In the genomic region with DNA sequence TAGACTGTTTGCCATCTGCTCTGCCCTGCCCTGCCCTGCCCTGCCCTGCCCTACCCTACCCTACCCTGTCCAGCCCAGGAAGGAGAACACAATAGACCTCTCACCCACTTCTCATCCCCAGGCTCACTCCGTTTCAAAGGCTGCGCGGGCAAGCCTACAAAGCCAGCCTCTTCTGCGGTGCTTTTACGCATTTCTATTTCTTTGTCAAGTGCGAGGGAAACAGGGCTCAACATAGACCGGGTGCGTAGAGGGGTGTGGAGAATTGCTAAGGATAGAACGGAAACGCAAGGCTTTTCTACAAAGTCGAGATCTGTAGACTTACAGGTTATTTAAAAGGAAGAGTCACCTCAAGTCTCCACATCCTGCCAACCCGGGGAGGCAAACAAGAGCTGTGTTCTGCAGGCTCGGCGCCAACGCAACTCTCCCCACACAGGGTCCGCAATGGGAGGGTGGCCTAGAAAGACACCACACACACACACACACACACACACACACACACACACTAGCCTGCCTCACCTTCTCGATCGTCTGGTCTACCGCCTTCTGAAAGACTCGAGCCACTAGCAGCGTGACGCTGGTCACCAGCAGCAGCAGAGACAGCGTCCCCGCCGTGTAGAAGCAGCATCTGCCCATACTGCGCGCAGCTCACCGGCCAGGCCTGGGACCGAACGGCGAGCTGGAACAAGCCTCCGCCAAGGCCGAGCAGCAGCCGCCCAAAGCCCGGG, we compare ENCODE assay signal across 8 mouse cellular contexts. TPM values are rescaled to one million over a fixed set of nuclear protein-coding genes. Genes with fewer than 3 reads are reported as not detected.
DNase-seq lines count a peak whose midpoint lies in the region; ATAC-seq and TF ChIP-seq lines count a peak whose summit lies in the region.

No protein-coding gene starts in this region.

- H3K9me3 ChIP-seq in intestine, postnatal 0 days (ENCODE audit: control insufficient read depth): 0 out of 2 replicates have a peak, but pooled peaks cover 2% of the 10 kb centered on the region
- H3K9me3 ChIP-seq in neural tube, embryonic 13.5 days: no peaks in the 10 kb centered on the region

- H3K27ac ChIP-seq in testis, adult 2 months (ENCODE audit: control insufficient read depth, insufficient read depth, low read depth, low read length): peak overlapping the region; percentile 34
- H3K27ac ChIP-seq in intestine, postnatal 0 days (ENCODE audit: low read depth, low read length): peak overlapping the region; percentile 97
- H3K27ac ChIP-seq in neural tube, embryonic 13.5 days (replicated peaks): peak overlapping the region; percentile 99

- WGBS in intestine, postnatal 0 days: under 1% methylated on average over 35 of the region's 35 CpGs
- under 1% methylated on average over 35 of the region's 35 CpGs for WGBS in lung, adult 2 months
- under 1% methylated on average over 35 of the region's 35 CpGs for WGBS in neural tube, embryonic 13.5 days

- no peaks in the 10 kb centered on the region for H3K27me3 ChIP-seq in testis, adult 2 months (ENCODE audit: control insufficient read depth, insufficient read depth, low read length)
- H3K27me3 ChIP-seq in intestine, postnatal 0 days (replicated peaks; ENCODE audit: control insufficient read depth, insufficient read depth, low read length): no peaks in the 10 kb centered on the region
- H3K27me3 ChIP-seq in neural tube, embryonic 13.5 days: no peaks in the 10 kb centered on the region

- peak overlapping the region; percentile 73 for H3K4me2 ChIP-seq in intestine, postnatal 0 days (replicated peaks; ENCODE audit: low read depth)
- H3K4me2 ChIP-seq in neural tube, embryonic 13.5 days: peak overlapping the region; percentile 84

- ATAC-seq in common myeloid progenitor, adult 5-6 weeks (replicated peaks; ENCODE audit: low read depth, poor library complexity, severe bottlenecking): peak; percentile 3; the same call in 1 of the 2 replicates
- peak; percentile 72 for ATAC-seq in intestine, postnatal 0 days
- ATAC-seq in neural tube, embryonic 13.5 days (ENCODE audit: low read depth): peak; percentile 90

- no peak for DNase-seq in testis, postnatal 14 days (ENCODE audit: low spot score)
- peak; percentile 54 to 72 for DNase-seq in heart, adult 18-20 months
- peak; percentile 63 for DNase-seq in lung, adult 2 months
- DNase-seq in urinary bladder, postnatal 10 days (ENCODE audit: low spot score): no peak

- H3K4me3 ChIP-seq in testis, adult 2 months (ENCODE audit: control insufficient read depth, low read depth, low read length): peak overlapping the region; percentile 70
- peak overlapping the region; percentile 76 for H3K4me3 ChIP-seq in intestine, postnatal 0 days (ENCODE audit: low read depth, low read length)
- H3K4me3 ChIP-seq in lung, adult 2 months (replicated peaks; ENCODE audit: extremely low read depth, low read depth, low read length): peak overlapping the region; percentile 85
- peak overlapping the region; percentile 69 for H3K4me3 ChIP-seq in neural tube, embryonic 13.5 days

- H3K4me1 ChIP-seq in testis, adult 2 months (ENCODE audit: control insufficient read depth, insufficient read depth, low read length): no peaks in the 10 kb centered on the region; the same call in none of the 2 replicates
- no peaks in the 10 kb centered on the region; the same call in 1 of the 2 replicates for H3K4me1 ChIP-seq in intestine, postnatal 0 days (replicated peaks; ENCODE audit: control insufficient read depth, insufficient read depth, low read length)
- peaks cover 26% of the 10 kb centered on the region for H3K4me1 ChIP-seq in lung, adult 2 months (ENCODE audit: control insufficient read depth, insufficient read depth, low read length)
- H3K4me1 ChIP-seq in neural tube, embryonic 13.5 days (replicated peaks): peaks cover 48% of the 10 kb centered on the region

- no peak for TF ChIP-seq POLR2A in testis, adult 2 months (IDR thresholded peaks at IDR 0.05; ENCODE audit: control insufficient read depth, low read depth, low read length)
- peak; percentile 64; the same call in 1 of the 2 replicates for TF ChIP-seq POLR2A in lung, adult 2 months (IDR thresholded peaks at IDR 0.05; ENCODE audit: borderline replicate concordance, extremely low read depth, low read depth, low read length)

- H3K36me3 ChIP-seq in testis, adult 2 months (ENCODE audit: control insufficient read depth, insufficient read depth, low read length): no peaks in the 10 kb centered on the region
- no peaks in the 10 kb centered on the region for H3K36me3 ChIP-seq in intestine, postnatal 0 days (ENCODE audit: control insufficient read depth, insufficient read depth)
- no peaks in the 10 kb centered on the region for H3K36me3 ChIP-seq in neural tube, embryonic 13.5 days

- H3K9ac ChIP-seq in intestine, postnatal 0 days (ENCODE audit: low read depth, low read length): peak overlapping the region; percentile 88
- peak overlapping the region; percentile 98 for H3K9ac ChIP-seq in neural tube, embryonic 13.5 days

- TF ChIP-seq CTCF in testis, adult 2 months (IDR thresholded peaks at IDR 0.05; ENCODE audit: control insufficient read depth, insufficient read depth, insufficient replicate concordance, low read depth, low read length): no peak
- no peak for TF ChIP-seq CTCF in intestine, postnatal 0 days (IDR thresholded peaks at IDR 0.05; ENCODE audit: low read depth)
- TF ChIP-seq CTCF in lung, adult 2 months (IDR thresholded peaks at IDR 0.05; ENCODE audit: insufficient read depth, low read length): no peak

RNA-seq across cellular contexts. Expression of gene Scarb2, which starts 1.8 kb away (rescaled TPM):
- 3.6 and 4.3 TPM in 2 replicates for polyA plus RNA-seq in testis, adult 2 months (2012; rRNA removed)
- total RNA-seq in common myeloid progenitor, adult 5-6 weeks (2017): 42.8 and 46.9 TPM in 2 replicates
- total RNA-seq in heart, adult 18-20 months (2021): 10 to 100 TPM; 79.5 to 88.4 TPM
- polyA plus RNA-seq in intestine, postnatal 0 days (2015; fragmentation: Nextera tagmentation; extraction: Ambion mirVana): 18.0 and 19.7 TPM in 2 replicates
- 55.1 and 59.1 TPM in 2 replicates for polyA plus RNA-seq in lung, adult 2 months (2012; rRNA removed)
- polyA plus RNA-seq in neural tube, embryonic 13.5 days (2015; fragmentation: Nextera tagmentation; extraction: Ambion mirVana): 18.8 and 18.9 TPM in 2 replicates

RNA-seq across cellular contexts. Expression of gene Fam47e, which starts 50.0 kb away (rescaled TPM):
- not detected in 2 replicates for polyA plus RNA-seq in testis, adult 2 months (2012; rRNA removed)
- total RNA-seq in common myeloid progenitor, adult 5-6 weeks (2017): not detected in 2 replicates
- total RNA-seq in heart, adult 18-20 months (2021): under 1 TPM in 1 of 2 experiments, not detected in 1; 0.87 TPM
- polyA plus RNA-seq in intestine, postnatal 0 days (2015; fragmentation: Nextera tagmentation; extraction: Ambion mirVana): not detected in 2 replicates
- polyA plus RNA-seq in lung, adult 2 months (2012; rRNA removed): 6.2 and 9.1 TPM in 2 replicates
- polyA plus RNA-seq in neural tube, embryonic 13.5 days (2015; fragmentation: Nextera tagmentation; extraction: Ambion mirVana): 0.59 TPM in 1 of 2 replicates, not detected in the other

Comparison
In these comparisons a context has a peak if more than half of its experiments do, and no peak if none do; other contexts are left out.
1. H3K27ac ChIP-seq: peak in every context shown above with its lines; median percentile 99 in neural tube, embryonic 13.5 days; 97 in intestine, postnatal 0 days; 34 in testis, adult 2 months.
2. DNase-seq: peak in heart, adult 18-20 months (2 of 2) and lung, adult 2 months (single experiment); none in testis, postnatal 14 days (single experiment) and urinary bladder, postnatal 10 days (single experiment).
3. ATAC-seq: peak in every context shown above with its lines; median percentile 90 in neural tube, embryonic 13.5 days; 72 in intestine, postnatal 0 days; 3 in common myeloid progenitor, adult 5-6 weeks.
4. Peak in every context shown above with its lines, with median percentiles within 50 percentile points of each other: H3K4me3 ChIP-seq.